Mouse (Mus musculus) layer of hippocampus, adult 6 months (tissue): ENCODE results near the gene Gart. TPM values are rescaled to one million over a fixed set of nuclear protein-coding genes. Genes with fewer than 3 reads are reported as not detected.

Source experiments
- long read RNA-seq, 2 experiments: library from polyadenylated mRNA; unstranded; transcript quantifications; one replicate each; pipeline ENCODE4 v2.0.0; 2019 to 2020
- polyA plus RNA-seq: library from polyadenylated mRNA; unstranded; fragments of <200 nt; fragmentation: Nextera tagmentation; gene quantifications from 2 replicates; pipeline ENCODE4 v1.2.3, GENCODE M21; 2021

Gene Gart
- 24.0 and 26.1 TPM in 2 replicates for polyA plus RNA-seq
- long read RNA-seq, experiment 1, transcript Gart-204 (11 exons, 1,852 nt), result minor isoform, 7 of 46 reads
- long read RNA-seq, experiment 1, transcript Gart-209 (22 exons, 3,276 nt), result minor isoform, 6 of 46 reads
- long read RNA-seq, experiment 1, transcript Gart-201 (22 exons, 3,518 nt), result major isoform, 12 of 46 reads
- long read RNA-seq, experiment 1, transcript Gart-202 (11 exons, 1,865 nt), result minor isoform, 5 of 46 reads
- long read RNA-seq, experiment 1, partial matches to known transcripts, result 12 of 46 reads
- long read RNA-seq, experiment 1, other reads (novel, unspliced or antisense), result 2 of 46 reads
- long read RNA-seq, experiment 2, transcript Gart-204 (11 exons, 1,852 nt), result minor isoform, 23 of 264 reads
- long read RNA-seq, experiment 2, transcript Gart-209 (22 exons, 3,276 nt), result minor isoform, 72 of 264 reads
- long read RNA-seq, experiment 2, transcript Gart-201 (22 exons, 3,518 nt), result major isoform, 93 of 264 reads
- long read RNA-seq, experiment 2, transcript Gart-202 (11 exons, 1,865 nt), result minor isoform, 31 of 264 reads
- long read RNA-seq, experiment 2, partial matches to known transcripts, result 26 of 264 reads
- long read RNA-seq, experiment 2, other reads (novel, unspliced or antisense), result 19 of 264 reads

DNA sequence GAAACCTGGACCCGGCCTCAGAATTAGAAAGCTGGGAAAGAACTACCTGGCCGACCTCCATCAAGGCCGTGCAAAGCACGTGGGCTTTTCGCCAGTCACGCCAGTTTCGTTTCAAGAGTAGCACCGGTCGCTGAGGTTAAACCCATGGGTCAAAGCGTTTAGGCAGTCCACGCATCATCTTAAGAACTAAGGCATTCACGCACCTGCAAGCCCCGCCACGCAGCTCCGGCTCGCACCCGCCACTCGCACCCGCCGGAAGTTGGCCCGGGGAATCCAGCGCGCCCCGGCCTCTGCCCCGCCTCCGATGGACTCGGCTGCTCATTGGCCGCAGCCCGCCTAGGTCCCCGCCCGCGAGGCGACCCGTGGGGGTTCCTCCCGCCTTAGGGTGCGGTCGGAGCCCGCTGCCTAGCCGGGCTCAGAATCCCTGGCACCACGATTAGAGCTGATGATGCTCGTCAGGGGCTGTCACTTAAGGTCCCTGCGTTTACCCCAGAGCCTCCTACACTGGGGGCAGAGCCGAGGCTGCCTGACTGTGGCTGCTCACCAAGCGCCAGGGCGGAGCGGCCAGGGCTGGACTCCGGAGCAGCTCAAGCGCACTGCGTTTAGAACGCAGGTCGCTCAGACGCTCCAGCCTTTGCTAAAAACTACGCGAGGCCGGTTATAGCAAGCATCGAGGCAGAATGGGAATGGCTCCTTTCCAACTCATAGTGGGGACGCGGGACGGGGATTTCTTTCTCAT is at the start of gene Gart:
TSS of gene Gart (minus strand) at position 272 of the 739 bp plus-strand sequence.

DNA sequence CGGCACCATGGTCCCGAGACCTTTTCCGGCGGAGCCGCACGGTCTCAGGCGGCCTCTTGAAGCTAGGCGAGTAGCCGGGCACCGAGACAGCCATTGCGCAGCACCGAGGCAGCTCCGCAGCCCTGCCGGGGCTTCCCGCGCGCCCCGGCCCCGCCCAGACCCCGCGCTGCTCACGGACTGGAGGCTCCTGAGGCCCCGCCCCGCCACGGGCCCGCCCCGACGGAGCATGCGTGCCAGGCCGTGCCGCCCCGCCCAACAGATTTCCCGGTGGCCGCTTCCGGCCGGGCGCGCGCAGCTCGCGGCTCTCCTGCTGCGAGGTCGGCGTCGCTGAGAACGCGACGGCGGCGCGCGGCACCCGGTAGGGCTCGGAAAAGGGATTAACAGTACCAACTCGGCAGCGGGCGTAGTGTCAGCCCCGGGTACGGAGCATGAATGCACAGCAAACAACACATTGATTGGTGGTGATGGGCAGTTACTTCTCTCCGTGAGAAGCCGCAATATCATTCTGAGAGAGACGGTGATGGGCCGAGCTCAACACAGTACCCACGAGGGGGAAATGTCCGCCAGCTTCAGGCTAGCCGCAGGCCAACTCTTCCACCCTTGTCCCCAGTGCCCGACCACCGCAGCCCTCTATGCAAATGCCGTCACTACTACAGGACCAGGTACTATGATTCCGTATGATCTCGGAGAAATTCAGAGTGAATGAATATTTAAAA is 42.0 kb upstream of the Gart start, which contains the start of gene Donson:
TSS of gene Donson (minus strand) at position 152 of the 716 bp plus-strand sequence.

DNA sequence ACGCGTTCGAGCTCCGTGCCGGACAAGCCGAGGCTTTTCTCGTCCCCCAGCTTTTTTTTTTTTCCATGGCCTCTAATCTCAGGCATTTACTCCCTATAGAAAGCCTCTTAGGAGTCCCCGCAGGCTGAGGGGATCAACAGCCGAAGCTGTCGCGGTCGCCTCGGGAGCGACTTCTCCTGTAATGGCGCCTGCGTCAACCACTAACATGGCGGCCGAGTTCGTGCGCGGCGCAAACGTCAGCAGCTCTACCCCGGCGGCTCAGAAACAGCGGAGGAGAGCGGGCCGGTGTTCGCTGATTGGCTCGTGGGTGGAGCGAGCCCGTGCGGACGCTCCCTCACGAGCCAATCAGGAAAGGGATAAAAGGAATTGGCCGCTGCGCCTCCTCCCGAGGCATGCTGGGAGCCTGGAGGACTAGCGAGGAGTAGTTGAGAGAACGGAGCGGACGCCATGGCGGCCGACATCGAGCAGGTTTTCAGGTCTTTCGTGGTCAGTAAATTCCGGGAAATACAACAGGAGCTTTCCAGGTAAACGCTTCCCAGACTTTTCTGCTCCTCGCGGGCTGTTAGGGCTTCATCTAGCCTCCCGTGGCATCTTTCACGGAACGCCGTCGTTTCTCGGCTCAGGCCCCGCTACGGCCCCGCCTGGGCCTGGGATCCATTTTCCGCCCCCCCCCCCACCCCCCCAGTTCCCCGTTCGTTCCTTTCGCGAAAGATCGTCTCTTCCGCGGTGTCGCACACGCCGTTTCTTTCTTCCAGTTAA is 888 bp upstream of the Gart start, which contains the start of gene Son:
TSS of gene Son (plus strand) at position 46 of the 759 bp plus-strand sequence.

DNA sequence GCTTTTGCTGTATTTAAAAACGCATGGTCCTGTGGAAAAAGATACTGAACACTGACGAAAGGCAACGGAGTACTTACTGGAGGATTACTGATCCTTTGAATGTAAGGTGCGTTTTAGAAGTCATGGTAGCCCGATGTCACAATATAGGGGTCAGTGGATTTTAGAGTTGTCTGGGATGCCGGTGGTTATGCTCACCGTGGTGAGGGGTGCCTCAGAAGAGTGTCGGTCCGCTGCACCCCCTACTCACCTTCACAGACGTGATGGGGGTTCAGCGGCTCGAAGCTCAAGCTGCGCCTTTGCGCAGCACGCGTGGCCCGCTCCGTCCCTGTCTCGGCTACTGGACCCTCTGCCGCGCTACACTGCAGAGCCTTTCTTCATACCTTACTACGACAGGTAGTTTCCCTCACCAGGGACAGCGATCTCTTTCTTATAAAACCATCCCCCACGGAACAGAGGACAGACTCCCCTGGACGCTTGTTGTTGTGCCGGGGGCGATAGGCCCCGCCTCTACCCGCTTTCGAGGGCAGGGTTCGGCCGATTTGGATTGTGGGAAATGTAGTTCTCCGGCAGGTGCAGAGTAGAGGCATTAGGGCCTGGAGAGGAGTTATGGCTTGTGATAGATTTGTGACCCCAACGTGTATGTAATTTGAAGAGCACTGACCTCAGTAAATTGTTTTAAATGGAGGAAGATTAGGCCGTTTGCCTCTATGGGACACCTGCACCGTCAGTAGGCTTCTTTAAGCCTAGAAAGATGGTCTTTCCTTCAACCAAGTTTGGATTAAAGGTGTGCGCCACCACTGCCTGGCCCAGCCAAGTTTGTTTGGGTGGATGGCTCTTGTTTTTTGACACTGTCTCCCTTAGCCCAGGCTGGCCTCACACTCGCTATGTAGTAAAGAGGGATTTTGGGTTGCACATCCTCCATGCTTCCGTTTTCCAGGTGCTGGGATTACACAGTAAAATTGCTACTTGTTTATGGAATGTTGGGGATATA is 27.9 kb downstream of the Gart start, which contains the start of gene Dnajc28:
TSS of gene Dnajc28 (minus strand) at position 516 of the 991 bp plus-strand sequence.

DNA sequence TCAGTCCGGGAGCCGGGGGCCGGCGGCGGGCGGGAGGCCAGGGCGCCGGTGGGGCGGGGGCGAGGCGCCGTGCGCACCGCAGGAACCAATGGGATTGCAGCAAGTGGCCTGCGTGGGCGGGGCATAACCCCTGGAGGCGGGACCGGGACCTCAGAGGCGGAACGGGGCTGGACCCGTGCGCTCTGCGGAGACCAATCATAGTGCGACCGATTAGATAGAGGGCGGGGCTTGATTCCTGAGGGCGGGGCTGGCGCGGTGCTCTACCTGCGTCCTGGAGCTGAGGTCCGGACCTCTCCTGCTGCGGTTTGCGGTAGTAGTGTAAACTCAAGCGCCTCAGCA is 49.1 kb downstream of the Gart start, which contains the start of gene Tmem50b:
TSS of gene Tmem50b (minus strand) at position 129 of the 339 bp plus-strand sequence.

Other genes starting within 250 kb of the Gart start
- 15.2 and 17.8 TPM in 2 replicates for gene Il10rb, start 240.8 kb downstream of the Gart start, polyA plus RNA-seq
- gene Ifnar1, start 161.7 kb downstream of the Gart start, polyA plus RNA-seq, result 14.9 and 15.8 TPM in 2 replicates
- 75.4 and 79.0 TPM in 2 replicates for gene Ifngr2, start 99.9 kb downstream of the Gart start, polyA plus RNA-seq
- gene Tmem50b, start 49.2 kb downstream of the Gart start, polyA plus RNA-seq, result 138 and 169 TPM in 2 replicates
- 8.5 and 10.9 TPM in 2 replicates for gene Dnajc28, start 27.9 kb downstream of the Gart start, polyA plus RNA-seq
- gene Son, start 554 bp upstream of the Gart start, polyA plus RNA-seq, result 63.5 and 63.9 TPM in 2 replicates
- gene Donson, start 41.8 kb upstream of the Gart start, polyA plus RNA-seq, result 4.8 and 5.6 TPM in 2 replicates
- 162 and 167 TPM in 2 replicates for gene Cryzl1, start 82.0 kb upstream of the Gart start, polyA plus RNA-seq
- 18.0 and 21.7 TPM in 2 replicates for gene Itsn1, start 82.3 kb upstream of the Gart start, polyA plus RNA-seq